Mouse (Mus musculus): ENCODE results near the gene Xiap. TPM values are rescaled to one million over a fixed set of nuclear protein-coding genes. Genes with fewer than 3 reads are reported as not detected.

The Xiap gene
- polyA plus RNA-seq, 1 experiment from 2014 or later, result 11.3 TPM

DNA sequence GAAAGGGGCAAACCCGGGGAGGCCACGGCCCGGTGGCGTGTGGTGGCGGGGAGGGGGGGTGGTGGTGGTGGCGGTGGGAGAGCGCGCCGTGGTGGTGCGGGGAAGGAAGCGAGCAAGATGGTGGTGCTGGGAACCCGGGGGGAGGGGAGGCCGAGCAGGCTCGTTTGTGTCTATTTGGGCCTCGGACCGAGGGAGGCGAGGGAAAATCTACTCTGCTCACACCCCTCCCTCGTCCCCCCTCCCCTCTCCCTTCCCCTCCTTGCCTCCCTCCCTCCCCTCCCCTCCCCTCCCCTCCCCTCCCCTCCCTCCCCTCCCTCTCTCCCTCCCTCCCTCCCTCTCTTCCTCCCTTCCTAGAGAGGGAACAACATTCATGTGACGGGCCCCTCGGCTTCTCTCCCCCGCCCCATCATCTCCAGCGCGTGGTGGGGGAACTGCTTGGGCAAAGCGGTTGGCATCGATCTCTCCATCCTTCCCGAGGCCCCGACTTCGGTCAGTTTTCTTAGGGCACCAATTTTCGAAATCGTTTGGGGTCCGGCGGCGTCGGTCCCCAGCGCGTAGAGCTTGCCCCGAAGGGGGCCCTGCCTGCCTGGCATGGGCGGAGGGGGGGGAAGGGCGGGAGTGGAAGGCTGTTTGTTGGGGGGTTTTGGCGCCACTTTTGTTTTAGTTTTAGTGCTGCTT lies 91.0 kb downstream of the Xiap start:
- Histone ChIP-seq H3K9me3 (replicated peaks) (no peaks in the 10 kb centered on the region), H3K4me2 (peak overlapping the region; percentile 53), H3K36me3 (no peaks in the 10 kb centered on the region), H3K27ac (replicated peaks) (peak overlapping the region; percentile 98), H3K4me1 (0 out of 2 replicates have a peak, but pooled peaks cover 5% of the 10 kb centered on the region), H3K27me3 (replicated peaks) (no peaks in the 10 kb centered on the region), H3K4me3 (replicated peaks) (peak overlapping the region; percentile 55), H3K9ac (replicated peaks) (peak overlapping the region; percentile 76)
- 19% methylated on average over 23 of the region's 40 CpGs for WGBS
- peak; percentile 89 for ATAC-seq (ENCODE audit: low FRiP score)

DNA sequence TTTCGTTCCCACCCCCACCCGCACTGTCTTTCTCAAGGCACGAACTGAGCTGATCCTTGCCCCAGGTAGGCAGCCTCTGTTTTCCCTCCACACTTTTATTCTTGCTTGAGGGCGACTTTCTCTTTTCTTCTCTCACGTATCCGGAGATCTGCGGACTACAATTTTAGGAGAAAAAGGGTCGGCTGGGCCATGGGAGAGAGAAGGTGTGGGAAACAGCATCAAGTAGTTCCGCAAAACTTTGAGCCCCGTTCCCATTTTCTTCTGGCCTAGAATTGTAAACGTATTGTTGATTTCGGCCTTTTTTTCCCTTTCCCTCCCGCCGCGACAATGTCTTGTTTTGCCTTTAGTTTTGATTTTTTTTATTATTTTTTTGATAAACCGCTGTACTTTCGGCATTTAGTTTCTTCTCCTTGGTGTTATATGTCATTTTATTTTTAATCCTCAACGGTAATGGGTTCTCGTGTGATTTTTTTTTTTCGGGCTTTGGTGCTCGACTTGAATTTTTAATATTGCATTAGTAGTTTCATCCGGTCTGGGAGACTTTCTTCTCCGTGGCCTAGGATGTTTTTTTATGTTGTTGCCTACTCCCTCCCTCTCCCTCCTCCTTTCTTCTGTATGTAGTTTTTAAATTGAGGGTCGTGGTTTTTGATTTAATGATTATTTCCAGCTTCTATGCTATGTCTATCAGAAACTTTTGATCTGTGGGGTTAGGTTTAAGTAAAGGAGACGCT lies 91.7 kb downstream of the Xiap start:
- H3K9ac ChIP-seq (replicated peaks), result peak overlapping the region; percentile 43
- peak overlapping the region; percentile 55 for H3K4me3 ChIP-seq (replicated peaks)
- H3K9me3 ChIP-seq (replicated peaks), result no peaks in the 10 kb centered on the region
- WGBS, result 18% methylated on average over 25 of the region's 25 CpGs
- no peak for ATAC-seq (ENCODE audit: low FRiP score)
- H3K36me3 ChIP-seq, result no peaks in the 10 kb centered on the region
- peak overlapping the region; percentile 98 for H3K27ac ChIP-seq (replicated peaks)
- H3K4me1 ChIP-seq, result 0 out of 2 replicates have a peak, but pooled peaks cover 5% of the 10 kb centered on the region
- peak overlapping the region; percentile 53 for H3K4me2 ChIP-seq
- H3K27me3 ChIP-seq (replicated peaks), result no peaks in the 10 kb centered on the region

DNA sequence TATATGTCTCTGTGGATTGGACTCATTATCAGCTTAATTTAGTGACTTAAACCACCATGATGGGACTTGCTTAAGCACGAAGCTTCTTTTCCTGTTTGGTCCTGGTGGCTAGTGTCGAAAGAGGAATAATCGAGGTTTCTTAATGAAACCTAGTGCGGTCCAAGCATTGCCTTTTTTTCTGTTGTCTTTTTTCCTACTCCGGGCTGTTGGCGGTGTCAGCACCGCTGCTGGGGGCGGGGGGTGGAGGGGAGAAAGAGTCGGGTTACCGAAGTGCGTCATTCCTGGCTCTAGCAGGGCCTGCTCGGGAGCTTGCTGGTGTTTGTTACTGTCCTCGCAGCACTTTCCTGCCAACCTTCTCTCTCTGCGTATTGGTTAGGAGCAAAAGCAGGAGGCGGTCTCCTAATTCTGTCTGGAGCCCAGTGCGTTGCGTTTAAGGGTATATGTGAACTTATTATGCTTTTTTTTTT lies 92.5 kb downstream of the Xiap start:
- Histone ChIP-seq H3K4me3 (replicated peaks) (peak overlapping the region; percentile 55), H3K9me3 (replicated peaks) (no peaks in the 10 kb centered on the region), H3K27ac (replicated peaks) (peak overlapping the region; percentile 98), H3K27me3 (replicated peaks) (no peaks in the 10 kb centered on the region), H3K4me1 (0 out of 2 replicates have a peak, but pooled peaks cover 5% of the 10 kb centered on the region), H3K4me2 (peak overlapping the region; percentile 53), H3K36me3 (no peaks in the 10 kb centered on the region), H3K9ac (replicated peaks) (peak overlapping the region; percentile 43)
- peak; percentile 16; the same call in 1 of the 2 replicates for ATAC-seq (ENCODE audit: low FRiP score)
- WGBS, result 8% methylated on average over 17 of the region's 17 CpGs

DNA sequence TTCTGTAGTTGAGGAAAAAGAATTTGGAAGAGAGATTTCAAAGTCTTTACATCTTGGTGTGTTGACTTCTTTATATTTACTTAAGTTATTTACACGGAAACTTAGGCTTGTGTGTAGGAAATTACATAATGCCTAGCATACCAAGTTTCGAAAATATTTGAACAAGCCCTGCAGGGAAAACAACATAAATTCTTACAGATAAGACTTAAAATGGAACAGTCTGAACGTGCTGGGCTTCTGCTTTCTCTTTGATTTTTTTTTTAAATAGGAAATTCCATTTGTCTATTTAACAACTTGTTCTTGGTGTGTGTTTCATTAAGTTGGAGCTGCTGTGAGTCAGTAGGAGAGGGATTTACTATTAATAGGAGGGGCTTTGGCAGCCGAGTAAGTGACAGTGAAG lies 93.6 kb downstream of the Xiap start:
- H3K9ac ChIP-seq (replicated peaks), result no peak overlapping the region
- H3K27me3 ChIP-seq (replicated peaks), result no peaks in the 10 kb centered on the region
- no peak overlapping the region for H3K27ac ChIP-seq (replicated peaks)
- ATAC-seq (ENCODE audit: low FRiP score), result no peak
- H3K4me1 ChIP-seq, result 0 out of 2 replicates have a peak, but pooled peaks cover 5% of the 10 kb centered on the region
- 36% methylated on average over 4 of the region's 4 CpGs for WGBS
- no peaks in the 10 kb centered on the region for H3K36me3 ChIP-seq
- H3K4me2 ChIP-seq, result peak overlapping the region; percentile 53
- no peaks in the 10 kb centered on the region for H3K9me3 ChIP-seq (replicated peaks)
- H3K4me3 ChIP-seq (replicated peaks), result peak overlapping the region; percentile 55; the same call in 1 of the 2 replicates

Other genes starting within 250 kb of the Xiap start
- 72.1 and 74.9 TPM in 2 replicates for gene Thoc2, start 139.0 kb upstream of the Xiap start, polyA plus RNA-seq (2015; fragmentation: Nextera tagmentation; extraction: Ambion mirVana)
- gene Stag2, start 89.6 kb downstream of the Xiap start, polyA plus RNA-seq (2015; fragmentation: Nextera tagmentation; extraction: Ambion mirVana), result 17.0 and 20.5 TPM in 2 replicates

Data from neural tube, embryonic 15.5 days (tissue).